In genomic region chr9:56505793-56506755, GRCm38 (mm10) we compare ENCODE assay signal across 8 mouse cellular contexts.
DNase-seq lines count a peak whose midpoint lies in the region; ATAC-seq lines count a peak whose summit lies in the region.

No protein-coding gene starts in this region.

- peak overlapping the region; percentile 36 for H3K4me3 ChIP-seq in hindbrain, embryonic 11.5 days (ENCODE audit: low read depth, low read length)

- H3K9me3 ChIP-seq in hindbrain, embryonic 11.5 days (ENCODE audit: control insufficient read depth, low read length), result no peaks in the 10 kb centered on the region

- 2% methylated on average over 31 of the region's 31 CpGs for WGBS in hindbrain, embryonic 11.5 days

- no peaks in the 10 kb centered on the region for H3K27me3 ChIP-seq in hindbrain, embryonic 11.5 days (ENCODE audit: control insufficient read depth, insufficient read depth, low read length)

- no peaks in the 10 kb centered on the region for H3K36me3 ChIP-seq in hindbrain, embryonic 11.5 days (ENCODE audit: control insufficient read depth, insufficient read depth, low read length)

- H3K9ac ChIP-seq in hindbrain, embryonic 11.5 days (ENCODE audit: low read depth, low read length), result peak overlapping the region; percentile 75

- peak overlapping the region; percentile 89 for H3K27ac ChIP-seq in hindbrain, embryonic 11.5 days (ENCODE audit: low read depth, low read length)

- peak; percentile 98 for DNase-seq in Muller cell, postnatal 12 days (ENCODE audit: inconsistent ontology term)
- DNase-seq in cerebellum, adult 9-11 months, result peak; percentile 98
- DNase-seq in frontal cortex, adult 2 months (ENCODE audit: extremely low spot score in 1 of 2, low spot score in 1 of 2), result peak; percentile 85 to 95
- peak; percentile 95 for DNase-seq in hindbrain, embryonic 11.5 days (ENCODE audit: low spot score)
- peak; percentile 97 for DNase-seq in layer of hippocampus, postnatal 10 days (ENCODE audit: low spot score in 2 of 2)
- DNase-seq in lung, postnatal 10 days, result peak; percentile 98
- DNase-seq in ovary, postnatal 36 days (ENCODE audit: low spot score), result peak; percentile 91
- DNase-seq in thymus, postnatal 25 days, result peak; percentile 94

- H3K4me1 ChIP-seq in hindbrain, embryonic 11.5 days (replicated peaks; ENCODE audit: control insufficient read depth, insufficient read depth, low read length), result peaks cover 4% of the 10 kb centered on the region; the same call in 1 of the 2 replicates

- ATAC-seq in hindbrain, embryonic 11.5 days (ENCODE audit: low FRiP score), result peak; percentile 86

- H3K4me2 ChIP-seq in hindbrain, embryonic 11.5 days (replicated peaks; ENCODE audit: low read depth, low read length), result peak overlapping the region; percentile 80

Comparison
In these comparisons a context has a peak if more than half of its experiments do, and no peak if none do; other contexts are left out.
1. Peak in every context shown above with its lines: DNase-seq, ATAC-seq, H3K4me3 ChIP-seq and H3K27ac ChIP-seq.